Mouse (Mus musculus): ENCODE measurements around the gene Rpl26. TPM values are rescaled to one million over a fixed set of nuclear protein-coding genes. Genes with fewer than 3 reads are reported as not detected.

The Rpl26 gene
- 784 and 889 TPM in 2 replicates for polyA plus RNA-seq (2015; fragmentation: Nextera tagmentation; extraction: Ambion mirVana)

- under 1% methylated on average over 52 of the region's 52 CpGs for WGBS
- H3K9me3 ChIP-seq (ENCODE audit: control insufficient read depth, low read length) = no peaks in the 10 kb centered on the region
Measured at GRCm38 (mm10) chr11:68901351-68902046, at the start of gene Rpl26. Rpl26 (plus strand) TSS chr11:68901583.

GRCm38 (mm10) chr11:68851644-68852485 is 49.5 kb upstream of the Rpl26 start:
- under 1% methylated on average over 13 of the region's 13 CpGs for WGBS
- no peaks in the 10 kb centered on the region for H3K27me3 ChIP-seq (replicated peaks; ENCODE audit: control insufficient read depth, insufficient read depth, low read length)
- peaks cover 21% of the 10 kb centered on the region for H3K4me1 ChIP-seq (ENCODE audit: control insufficient read depth, insufficient read depth, low read length)
- peak overlapping the region; percentile 100 for H3K4me3 ChIP-seq (ENCODE audit: low read length)
- H3K4me2 ChIP-seq (ENCODE audit: low read depth, low read length) = peak overlapping the region; percentile 70
- no peaks in the 10 kb centered on the region for H3K36me3 ChIP-seq (ENCODE audit: control insufficient read depth, insufficient read depth, low read length)
- H3K9me3 ChIP-seq (ENCODE audit: control insufficient read depth, low read length) = no peaks in the 10 kb centered on the region
- H3K27ac ChIP-seq (ENCODE audit: low read length) = peak overlapping the region; percentile 100
- peak overlapping the region; percentile 98 for H3K9ac ChIP-seq (ENCODE audit: low read depth, low read length)
- ATAC-seq = no peak

More at GRCm38 (mm10) chr11:68901351-68902046, at the start of gene Rpl26:
- Histone ChIP-seq H3K27me3 (replicated peaks; ENCODE audit: control insufficient read depth, insufficient read depth, low read length) (no peaks in the 10 kb centered on the region), H3K4me2 (ENCODE audit: low read depth, low read length) (peak within 1 kb of the TSS; percentile 79), H3K27ac (ENCODE audit: low read length) (peak within 1 kb of the TSS; percentile 89), H3K4me3 (ENCODE audit: low read length) (peak within 1 kb of the TSS; percentile 75), H3K4me1 (ENCODE audit: control insufficient read depth, insufficient read depth, low read length) (peaks cover 4% of the 10 kb centered on the region; the same call in 1 of the 2 replicates), H3K9ac (ENCODE audit: low read depth, low read length) (peak within 1 kb of the TSS; percentile 90), H3K36me3 (ENCODE audit: control insufficient read depth, insufficient read depth, low read length) (peaks cover 26% of the 10 kb centered on the region)
- peak; percentile 86 for ATAC-seq

- Histone ChIP-seq H3K4me1 (ENCODE audit: control insufficient read depth, insufficient read depth, low read length) (peaks cover 21% of the 10 kb centered on the region), H3K27me3 (replicated peaks; ENCODE audit: control insufficient read depth, insufficient read depth, low read length) (no peaks in the 10 kb centered on the region), H3K9ac (ENCODE audit: low read depth, low read length) (peak overlapping the region; percentile 98), H3K9me3 (ENCODE audit: control insufficient read depth, low read length) (no peaks in the 10 kb centered on the region), H3K36me3 (ENCODE audit: control insufficient read depth, insufficient read depth, low read length) (no peaks in the 10 kb centered on the region), H3K27ac (ENCODE audit: low read length) (peak overlapping the region; percentile 100), H3K4me3 (ENCODE audit: low read length) (peak overlapping the region; percentile 100), H3K4me2 (ENCODE audit: low read depth, low read length) (peak overlapping the region; percentile 70)
- peak; percentile 87 for ATAC-seq
- under 1% methylated on average over 34 of the region's 36 CpGs for WGBS
Measured at GRCm38 (mm10) chr11:68852486-68852901, 48.9 kb upstream of the Rpl26 start.

GRCm38 (mm10) chr11:68852932-68853409 is 48.4 kb upstream of the Rpl26 start:
- ATAC-seq = peak; percentile 99
- Histone ChIP-seq H3K27me3 (replicated peaks; ENCODE audit: control insufficient read depth, insufficient read depth, low read length) (no peaks in the 10 kb centered on the region), H3K4me1 (ENCODE audit: control insufficient read depth, insufficient read depth, low read length) (peaks cover 21% of the 10 kb centered on the region), H3K27ac (ENCODE audit: low read length) (peak overlapping the region; percentile 100), H3K36me3 (ENCODE audit: control insufficient read depth, insufficient read depth, low read length) (no peaks in the 10 kb centered on the region), H3K4me3 (ENCODE audit: low read length) (peak overlapping the region; percentile 100), H3K9ac (ENCODE audit: low read depth, low read length) (peak overlapping the region; percentile 98), H3K4me2 (ENCODE audit: low read depth, low read length) (peak overlapping the region; percentile 70), H3K9me3 (ENCODE audit: control insufficient read depth, low read length) (no peaks in the 10 kb centered on the region)
- under 1% methylated on average over 42 of the region's 42 CpGs for WGBS

- 32% methylated on average over 14 of the region's 14 CpGs for WGBS
- Histone ChIP-seq H3K4me2 (ENCODE audit: low read depth, low read length) (peak overlapping the region; percentile 68), H3K27me3 (replicated peaks; ENCODE audit: control insufficient read depth, insufficient read depth, low read length) (no peaks in the 10 kb centered on the region), H3K4me1 (ENCODE audit: control insufficient read depth, insufficient read depth, low read length) (peaks cover 21% of the 10 kb centered on the region), H3K9ac (ENCODE audit: low read depth, low read length) (peak overlapping the region; percentile 65), H3K36me3 (ENCODE audit: control insufficient read depth, insufficient read depth, low read length) (no peaks in the 10 kb centered on the region), H3K9me3 (ENCODE audit: control insufficient read depth, low read length) (no peaks in the 10 kb centered on the region), H3K4me3 (ENCODE audit: low read length) (peak overlapping the region; percentile 100), H3K27ac (ENCODE audit: low read length) (peak overlapping the region; percentile 100)
- peak; percentile 8; the same call in 1 of the 2 replicates for ATAC-seq
Measured at GRCm38 (mm10) chr11:68853611-68854401, 47.6 kb upstream of the Rpl26 start.

- no peak for ATAC-seq
- Histone ChIP-seq H3K27ac (ENCODE audit: low read length) (no peak overlapping the region), H3K27me3 (replicated peaks; ENCODE audit: control insufficient read depth, insufficient read depth, low read length) (no peaks in the 10 kb centered on the region), H3K9ac (ENCODE audit: low read depth, low read length) (no peak overlapping the region), H3K36me3 (ENCODE audit: control insufficient read depth, insufficient read depth, low read length) (no peaks in the 10 kb centered on the region), H3K4me2 (ENCODE audit: low read depth, low read length) (no peak overlapping the region), H3K4me3 (ENCODE audit: low read length) (no peak overlapping the region), H3K4me1 (ENCODE audit: control insufficient read depth, insufficient read depth, low read length) (peaks cover 21% of the 10 kb centered on the region), H3K9me3 (ENCODE audit: control insufficient read depth, low read length) (no peaks in the 10 kb centered on the region)
- 83% methylated on average over 3 of the region's 3 CpGs for WGBS
Measured at GRCm38 (mm10) chr11:68854621-68855020, 46.8 kb upstream of the Rpl26 start.

- Histone ChIP-seq H3K27ac (ENCODE audit: low read length) (no peak overlapping the region), H3K9me3 (ENCODE audit: control insufficient read depth, low read length) (no peaks in the 10 kb centered on the region), H3K4me2 (ENCODE audit: low read depth, low read length) (no peak overlapping the region), H3K9ac (ENCODE audit: low read depth, low read length) (no peak overlapping the region), H3K4me3 (ENCODE audit: low read length) (no peak overlapping the region), H3K36me3 (ENCODE audit: control insufficient read depth, insufficient read depth, low read length) (no peaks in the 10 kb centered on the region), H3K27me3 (replicated peaks; ENCODE audit: control insufficient read depth, insufficient read depth, low read length) (no peaks in the 10 kb centered on the region), H3K4me1 (ENCODE audit: control insufficient read depth, insufficient read depth, low read length) (peaks cover 13% of the 10 kb centered on the region)
- WGBS = 85% methylated on average over 3 of the region's 3 CpGs
- ATAC-seq = no peak
Measured at GRCm38 (mm10) chr11:68857329-68857728, 44.1 kb upstream of the Rpl26 start.

GRCm38 (mm10) chr11:68859943-68860593 is 41.3 kb upstream of the Rpl26 start:
- H3K4me1 ChIP-seq (ENCODE audit: control insufficient read depth, insufficient read depth, low read length) = peaks cover 3% of the 10 kb centered on the region
- no peaks in the 10 kb centered on the region for H3K27me3 ChIP-seq (replicated peaks; ENCODE audit: control insufficient read depth, insufficient read depth, low read length)
- no peak for ATAC-seq
- no peaks in the 10 kb centered on the region for H3K36me3 ChIP-seq (ENCODE audit: control insufficient read depth, insufficient read depth, low read length)
- H3K27ac ChIP-seq (ENCODE audit: low read length) = no peak overlapping the region
- no peak overlapping the region for H3K4me2 ChIP-seq (ENCODE audit: low read depth, low read length)
- H3K9ac ChIP-seq (ENCODE audit: low read depth, low read length) = no peak overlapping the region
- H3K4me3 ChIP-seq (ENCODE audit: low read length) = no peak overlapping the region
- no peaks in the 10 kb centered on the region for H3K9me3 ChIP-seq (ENCODE audit: control insufficient read depth, low read length)
- 73% methylated on average over 8 of the region's 8 CpGs for WGBS
